Mouse (Mus musculus): ENCODE results near the gene Plaa.
"Not testable (repeated sequence)": the region's sequence is repeated elsewhere in the genome, so short reads cannot be mapped to it uniquely, and the experiment has no call there.

DNA sequence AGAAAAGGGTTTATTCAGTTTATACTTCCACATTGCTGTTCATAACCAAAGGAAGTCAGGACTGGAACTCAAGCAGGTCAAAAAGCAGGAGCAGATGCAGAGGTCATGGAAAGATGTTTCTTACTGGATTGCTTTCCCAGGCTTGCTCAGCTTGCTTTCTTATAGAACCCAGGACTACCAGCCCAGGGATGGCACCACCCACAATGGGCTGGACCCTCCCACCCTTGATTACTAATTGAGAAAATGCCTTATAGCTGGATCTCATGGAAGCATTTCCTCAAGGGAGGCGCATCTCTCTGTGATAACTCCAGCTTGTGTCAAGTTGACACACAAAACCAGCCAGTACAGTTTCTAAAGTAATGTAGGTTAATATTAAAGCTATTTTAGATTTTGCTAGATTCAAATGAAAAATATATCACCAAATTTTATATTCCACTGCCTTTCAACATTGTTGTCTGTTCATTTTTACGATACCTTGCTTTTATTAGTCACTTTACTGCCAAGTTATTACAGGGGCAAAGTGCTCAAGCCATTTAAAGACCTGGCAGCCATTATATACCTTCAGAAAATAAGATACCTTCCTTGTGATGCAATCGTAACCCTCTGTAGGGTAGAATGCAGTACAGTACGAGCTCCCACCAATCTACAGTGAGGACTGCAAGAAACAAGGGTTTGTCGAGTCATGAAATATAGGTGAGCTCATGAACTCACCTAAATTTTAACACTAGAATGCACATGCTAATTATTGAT is 47.6 kb upstream of the Plaa start:
- not testable (repeated sequence) for TF ChIP-seq CTCF (IDR thresholded peaks at IDR 0.05; ENCODE audit: borderline replicate concordance, insufficient read depth, low read depth, low read length); POLR2A (IDR thresholded peaks at IDR 0.05; ENCODE audit: borderline replicate concordance, insufficient read depth, low read length)

Measured in cerebellum, adult 2 months (tissue).